Mouse (Mus musculus) WW6 (cell line): ENCODE measurements around the gene Gm37240.
"Not testable (repeated sequence)": the region's sequence is repeated elsewhere in the genome, so short reads cannot be mapped to it uniquely, and the experiment has no call there.

ENCODE experiments used
- DNase-seq: peaks from one replicate; pipeline ENCODE4 v3.0.0-alpha.2; 2013; ENCODE audit warnings: low read depth, low spot score

Gene Gm37240

DNA sequence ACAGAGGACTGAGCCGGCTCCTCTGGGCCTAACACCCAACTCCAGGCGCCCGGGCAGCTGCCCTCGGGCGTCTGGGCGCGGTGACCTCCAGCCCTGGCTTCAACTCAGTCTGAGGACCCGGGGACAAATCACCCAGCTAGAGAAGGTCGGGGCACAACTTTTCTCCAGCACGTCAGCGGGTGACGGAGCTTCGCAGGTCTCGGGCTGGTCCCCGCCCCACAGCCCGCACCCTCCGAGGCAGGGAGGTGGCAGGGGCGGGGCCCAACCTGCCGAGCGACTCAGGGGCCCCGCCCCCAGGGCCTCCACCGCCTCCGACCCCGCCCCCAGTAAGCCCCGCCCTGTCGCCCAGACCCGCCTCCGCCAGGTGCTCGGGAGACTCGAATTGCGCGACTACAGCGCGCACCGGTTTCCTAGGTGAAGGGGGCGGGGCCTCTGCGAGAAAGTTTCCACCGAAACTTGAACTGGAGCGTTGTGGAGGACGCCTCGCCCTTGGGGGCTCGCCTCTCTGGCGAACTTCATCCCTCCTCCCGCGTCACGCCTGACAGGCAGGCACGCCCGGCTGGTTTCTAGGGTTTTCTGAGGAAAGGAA, at the start of gene Gm37240, which contains the start of gene Glt28d2:
Gene Gm37240, minus strand, starts transcription at position 280 of the 589 bp plus-strand sequence.
Gene Glt28d2, minus strand, starts transcription at position 278 of the 589 bp plus-strand sequence.
- peak; percentile 85 for DNase-seq

DNA sequence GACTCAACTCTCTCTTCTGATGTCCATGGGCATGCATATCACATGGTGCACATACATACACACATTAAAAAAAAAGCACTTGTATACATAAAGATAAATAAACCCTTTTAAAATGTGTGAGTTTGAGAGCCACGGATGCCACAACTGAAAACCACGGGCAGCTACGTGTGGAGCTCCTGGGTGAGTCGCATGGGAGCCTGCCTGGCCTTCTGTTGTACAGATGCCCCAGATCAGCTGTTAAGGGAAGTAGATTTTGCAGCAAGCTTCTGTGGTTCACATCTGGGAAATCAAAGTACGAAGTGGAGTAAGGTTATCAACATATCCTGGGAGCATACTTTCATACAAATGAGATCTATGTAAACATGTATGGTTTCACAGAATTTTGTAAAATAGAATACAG, 46.3 kb upstream of the Gm37240 start:
- DNase-seq = no peak

DNA sequence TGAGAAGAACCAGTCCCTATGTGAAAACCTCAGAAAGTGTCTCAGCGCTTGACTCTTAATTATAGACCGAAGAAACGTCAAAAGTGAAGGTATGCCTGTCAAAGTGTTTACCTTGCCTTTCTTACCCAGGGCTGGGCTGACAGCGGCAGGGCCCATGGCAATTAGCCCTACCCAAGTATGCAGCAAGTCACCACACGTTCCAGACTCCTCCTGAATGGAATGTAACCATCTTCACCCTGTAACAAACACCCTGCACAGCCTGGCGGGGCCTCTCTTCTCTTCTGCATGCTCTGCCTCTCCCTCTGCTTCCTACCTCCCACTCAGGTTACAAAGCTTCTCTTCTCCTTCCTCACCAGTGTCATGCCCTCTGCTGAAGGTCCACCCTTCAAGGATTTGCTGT, 44.5 kb upstream of the Gm37240 start:
- DNase-seq = no peak

DNA sequence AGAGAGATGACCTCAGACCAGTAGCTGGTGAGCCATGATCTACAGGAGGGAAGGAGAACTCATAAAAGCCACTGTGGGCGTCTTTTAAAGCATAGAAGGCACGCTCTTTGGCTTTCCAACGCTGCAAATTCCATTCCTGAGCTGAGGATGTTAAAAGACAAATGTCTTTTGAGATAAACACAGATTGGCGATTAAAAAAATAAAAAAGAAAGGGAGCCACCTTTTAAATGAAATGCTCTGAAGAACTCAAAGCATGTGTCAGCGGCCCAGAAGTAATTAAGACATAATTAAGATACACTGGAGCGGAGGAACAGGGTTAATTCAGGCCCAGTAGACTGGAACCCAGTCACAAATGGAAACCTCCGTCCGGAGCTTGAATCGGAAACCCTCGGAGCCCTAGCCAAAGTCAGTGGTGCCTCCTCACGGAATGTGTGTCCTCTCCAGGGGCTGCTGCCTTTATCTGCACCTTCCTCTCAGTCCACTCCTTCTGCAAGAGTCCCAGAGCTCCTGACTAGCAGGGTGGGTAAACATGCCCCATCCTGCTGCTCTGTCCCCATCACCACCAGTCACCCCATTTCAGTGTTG, 43.4 kb upstream of the Gm37240 start:
- no peak for DNase-seq

DNA sequence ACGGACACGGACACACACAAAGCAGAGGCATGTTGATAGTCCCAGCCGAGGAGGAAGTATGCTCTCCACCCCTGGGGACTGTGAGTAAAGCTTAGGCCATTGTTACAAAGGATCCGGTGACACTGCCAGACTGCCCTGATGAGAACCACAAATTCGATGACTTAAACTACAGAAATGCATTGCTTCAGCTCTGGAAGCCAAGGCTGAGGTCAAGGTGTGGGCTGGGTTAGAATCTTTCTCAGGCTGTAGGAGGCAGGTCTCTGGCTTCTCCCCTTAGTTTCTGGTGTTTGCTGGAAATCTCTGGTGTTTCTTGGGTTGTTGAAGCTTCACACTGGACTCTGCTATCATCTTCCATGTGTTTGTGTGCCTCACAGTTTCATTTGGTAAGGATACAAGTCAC, 42.4 kb upstream of the Gm37240 start:
- DNase-seq = no peak

DNA sequence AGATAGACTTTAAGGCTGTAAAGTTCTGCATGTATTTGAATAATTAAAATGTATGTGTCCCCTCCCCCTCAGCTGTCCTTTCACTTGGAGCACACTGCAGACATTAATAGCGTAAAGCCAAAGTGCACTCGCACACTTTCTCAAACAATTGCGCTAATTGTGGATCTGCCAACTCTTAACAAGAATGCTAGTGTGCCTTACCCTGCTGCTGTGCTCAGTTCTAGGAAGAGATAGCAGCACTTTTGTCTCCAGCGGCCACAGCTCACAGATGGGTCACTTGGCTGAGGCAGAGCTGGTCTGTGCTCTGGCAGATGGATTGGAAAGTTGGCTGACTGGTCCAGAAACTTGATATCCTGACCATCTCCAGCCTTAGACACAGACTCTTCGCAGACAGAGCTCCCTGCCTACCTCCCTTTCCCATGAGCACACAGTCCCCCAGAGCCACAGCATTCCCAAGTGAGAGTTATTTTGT, 40.9 kb upstream of the Gm37240 start:
- no peak for DNase-seq

DNA sequence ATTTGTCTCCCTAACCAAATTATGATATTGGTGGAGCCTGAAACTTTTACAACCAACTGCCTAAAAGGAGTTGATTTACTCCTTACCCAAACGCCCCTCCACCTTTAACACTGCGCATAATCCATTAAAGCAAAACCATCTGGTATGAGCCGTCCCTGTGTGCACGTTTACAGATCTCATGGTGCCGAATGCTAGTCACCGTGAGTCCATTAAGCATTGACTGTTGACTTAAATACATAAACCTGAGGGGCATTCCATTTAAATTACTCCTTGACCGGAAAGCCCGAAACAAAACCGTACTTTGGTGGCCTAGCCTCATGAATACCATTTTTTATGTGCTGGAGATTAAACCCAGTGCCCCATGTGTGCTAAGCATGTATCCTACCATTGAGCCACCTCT, 40.0 kb upstream of the Gm37240 start:
- DNase-seq = no peak

DNA sequence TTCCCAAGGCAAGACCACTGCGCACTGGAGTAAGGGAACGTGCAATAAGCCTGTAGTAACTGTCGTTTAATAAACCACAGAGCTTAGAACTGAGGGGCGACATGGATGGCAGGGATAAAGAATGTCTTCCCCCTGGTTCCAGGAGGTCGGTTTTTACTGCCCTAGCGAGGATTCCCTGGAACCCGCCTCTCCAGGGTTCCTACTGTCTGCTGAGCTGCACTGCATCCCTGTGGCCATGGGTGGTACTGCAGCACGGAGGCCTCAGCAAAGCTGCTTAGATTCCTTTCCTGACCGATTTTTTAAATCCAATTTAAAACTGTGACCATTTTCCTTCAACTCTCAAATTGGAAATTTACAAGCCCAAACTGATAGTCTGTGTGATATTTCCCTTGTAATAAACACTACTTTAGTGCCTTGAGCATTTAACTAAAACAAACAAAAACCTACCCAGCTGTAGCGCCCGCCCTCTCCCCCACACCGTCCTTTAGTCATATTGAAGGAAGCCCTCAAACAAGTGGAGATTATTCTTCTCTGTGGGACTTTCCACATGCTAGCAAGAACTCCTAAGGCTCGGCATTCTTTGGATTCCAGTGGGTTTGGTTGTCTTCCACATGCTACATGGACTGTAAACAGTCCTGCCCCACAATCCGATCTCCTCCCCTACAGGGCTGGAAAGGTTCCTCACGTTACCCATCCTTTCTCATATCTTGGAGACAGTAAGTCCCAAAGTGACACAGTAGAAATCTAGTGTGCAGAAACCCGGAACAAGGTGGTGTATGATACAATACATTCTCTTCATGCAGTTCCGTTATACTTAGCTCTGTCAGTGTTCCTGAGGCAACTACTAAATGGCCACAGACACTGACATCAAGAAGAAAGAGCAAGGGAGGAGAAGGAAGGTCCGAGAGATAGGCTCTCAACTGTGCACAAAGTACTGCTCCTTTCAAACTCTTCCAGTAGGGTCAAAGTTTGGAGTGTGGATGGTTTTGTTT, 36.9 kb upstream of the Gm37240 start:
- peak; percentile 39 for DNase-seq

DNA sequence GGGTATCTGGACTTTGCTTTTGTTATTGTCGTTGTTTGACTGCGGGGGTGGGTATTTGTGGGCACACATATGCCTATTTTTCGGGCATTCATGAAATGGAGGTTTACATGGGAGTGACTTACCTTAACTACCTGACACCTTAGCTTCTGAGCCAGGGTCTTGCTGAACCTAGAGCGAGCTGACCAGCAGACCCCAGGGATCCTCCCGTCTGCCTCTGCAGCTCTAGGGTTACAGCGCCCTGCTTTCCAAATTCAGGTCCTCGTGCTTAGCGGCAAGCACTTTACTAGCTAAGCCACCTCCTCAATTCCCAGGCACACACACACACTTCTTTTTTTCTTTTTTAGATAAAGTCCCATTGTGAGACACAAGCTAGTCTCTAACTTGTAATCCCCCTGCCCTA, 36.0 kb upstream of the Gm37240 start:
- no peak for DNase-seq

DNA sequence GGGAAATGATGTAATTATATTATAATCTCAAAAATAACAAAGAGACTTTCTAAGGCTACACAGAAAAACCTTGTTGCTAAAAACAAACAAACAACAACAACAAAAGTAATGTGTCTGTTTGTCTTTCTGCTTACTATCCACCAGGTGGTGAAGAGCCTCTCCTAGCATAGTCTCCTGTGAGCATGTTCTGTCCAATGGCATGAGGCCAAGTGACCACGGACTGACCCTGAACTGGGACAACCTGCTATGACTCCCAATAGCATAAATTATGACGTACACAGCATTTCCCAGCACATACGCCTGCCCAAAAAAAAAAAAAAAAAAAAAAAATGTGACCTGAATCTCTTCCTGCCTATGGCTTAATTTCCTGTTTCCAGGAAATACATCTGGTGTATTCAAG, 35.0 kb upstream of the Gm37240 start:
- DNase-seq = no peak

DNA sequence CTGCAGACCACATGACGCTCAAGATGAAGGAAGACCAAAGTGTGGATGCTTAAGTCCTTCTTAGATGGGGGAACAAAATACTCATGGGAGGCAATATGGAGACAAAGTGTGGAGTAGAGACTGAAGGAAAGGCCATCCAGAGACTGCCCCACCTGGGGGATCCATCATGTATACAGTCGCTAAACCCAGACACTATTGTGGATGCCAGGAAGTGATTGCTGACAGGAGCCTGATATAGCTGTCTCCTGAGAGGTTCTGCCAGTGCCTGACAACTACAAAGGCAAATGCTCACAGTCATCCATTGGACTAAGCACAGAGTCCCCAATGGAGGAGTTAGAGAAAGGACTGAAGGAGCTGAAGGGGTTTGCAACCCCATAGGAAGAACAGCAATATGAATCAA, 33.4 kb upstream of the Gm37240 start:
- not testable (repeated sequence) for DNase-seq

DNA sequence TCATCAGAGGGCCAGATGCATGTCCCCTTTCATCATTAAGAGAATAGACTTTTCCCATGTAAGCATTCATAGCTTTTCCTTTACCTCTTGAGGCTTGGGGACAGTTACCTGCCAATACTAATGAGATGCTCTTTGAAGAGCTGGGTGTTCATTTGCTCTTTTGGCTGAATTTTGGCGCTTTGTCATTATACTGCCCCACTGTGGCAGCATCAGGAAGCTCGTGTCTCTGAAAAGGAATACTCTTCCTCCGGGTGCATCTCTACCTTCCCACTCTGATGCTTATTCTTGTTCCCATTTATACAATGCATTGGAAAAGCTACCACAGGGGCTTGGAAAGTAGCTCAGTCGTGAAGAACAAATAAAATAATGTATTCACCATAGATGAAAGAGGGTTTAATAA, 30.3 kb upstream of the Gm37240 start:
- DNase-seq = no peak

DNA sequence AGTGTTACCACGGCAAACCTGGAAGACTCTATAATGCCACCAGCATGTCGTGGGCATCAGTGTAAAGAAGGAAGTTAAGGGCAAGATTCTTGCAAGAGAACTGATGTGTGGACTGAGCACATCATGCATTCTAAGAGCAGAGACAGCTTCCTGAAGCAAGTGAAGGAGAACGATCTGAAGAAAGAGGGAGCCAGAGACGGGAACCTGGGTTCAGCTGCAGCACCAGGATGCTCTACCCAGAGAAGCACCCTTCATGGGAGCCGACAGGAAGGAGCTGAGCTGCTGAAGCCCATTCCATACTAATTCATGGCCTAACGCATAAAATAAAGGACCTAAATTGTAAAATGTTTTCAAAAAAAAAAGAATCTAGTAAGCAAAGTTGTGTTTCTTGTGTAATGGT, 27.5 kb upstream of the Gm37240 start:
- DNase-seq = no peak

DNA sequence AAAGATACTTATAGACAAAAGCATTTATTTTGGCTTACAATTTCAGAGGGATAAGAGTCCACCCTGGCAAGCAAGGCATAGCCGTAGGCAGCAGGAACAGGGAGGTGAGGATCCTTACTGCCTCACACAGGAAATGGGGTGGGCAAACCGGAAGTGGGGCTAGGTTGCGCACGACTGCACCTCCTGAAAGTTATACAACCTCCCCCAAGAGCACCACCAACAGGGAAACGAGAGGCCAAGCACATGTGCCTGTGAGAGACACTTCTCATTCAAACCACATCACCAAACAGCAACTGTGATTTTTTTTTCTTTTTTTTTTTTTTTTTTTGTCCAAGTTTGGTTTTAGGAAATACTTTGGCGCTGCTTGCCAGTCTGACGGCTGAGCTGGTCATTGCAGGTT, 19.8 kb upstream of the Gm37240 start:
- DNase-seq = no peak

DNA sequence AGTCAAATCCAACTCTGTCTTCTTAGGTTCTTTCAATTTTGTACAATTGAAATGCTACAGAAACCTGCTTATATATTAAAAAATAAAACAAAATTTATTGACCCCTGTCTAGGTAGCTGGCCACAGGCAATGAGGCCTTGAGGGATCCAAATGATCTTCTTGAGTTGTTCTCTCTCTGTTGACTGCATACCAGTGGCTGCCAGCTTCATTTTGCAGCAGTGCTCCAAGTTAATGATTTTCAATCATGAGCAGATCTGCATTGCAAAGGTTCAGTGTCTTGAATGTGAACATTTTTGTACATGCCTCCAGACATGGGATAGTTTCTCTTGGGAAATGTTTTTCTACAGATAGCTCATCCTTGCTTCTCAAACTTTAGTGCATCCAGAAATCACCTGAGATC, 17.1 kb upstream of the Gm37240 start:
- DNase-seq = no peak

DNA sequence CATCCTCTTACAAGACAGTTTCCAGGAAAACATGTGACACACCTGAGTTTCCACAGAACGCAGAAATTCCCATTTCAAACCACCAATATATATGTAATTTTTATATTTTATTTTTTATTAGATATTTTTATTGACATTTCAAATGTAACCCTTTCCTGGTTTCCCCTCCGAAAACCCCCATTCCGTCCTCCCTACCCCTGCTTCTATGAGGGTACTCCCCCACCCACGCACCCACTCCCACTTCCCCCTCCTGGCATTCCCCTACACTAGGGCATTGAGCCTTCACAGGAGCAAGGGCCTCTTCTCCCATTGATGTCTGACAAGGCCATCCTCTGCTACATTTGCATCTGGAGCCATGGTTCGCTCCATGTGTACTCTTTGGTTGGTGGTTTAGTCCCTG, 7.7 kb upstream of the Gm37240 start:
- no peak for DNase-seq

DNA sequence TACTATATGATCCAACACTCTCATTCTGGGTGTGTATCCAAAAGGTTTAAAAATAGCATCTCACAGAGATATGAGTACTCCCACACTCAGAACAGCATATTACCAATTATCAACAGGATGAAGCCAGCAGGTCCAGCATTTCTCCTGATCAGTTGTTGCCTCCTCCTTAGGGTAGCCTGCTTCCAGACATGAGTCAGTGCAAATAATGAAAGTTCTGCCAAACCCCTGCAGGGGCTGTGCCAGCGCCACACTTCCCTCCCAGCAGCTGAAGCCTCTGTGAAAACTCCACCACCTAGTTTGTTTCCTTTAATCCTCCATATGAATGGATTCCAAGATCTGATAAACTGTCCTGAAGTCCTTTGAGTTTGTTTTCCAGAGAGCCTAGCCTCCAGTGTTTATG, 4.3 kb upstream of the Gm37240 start:
- DNase-seq = no peak

DNA sequence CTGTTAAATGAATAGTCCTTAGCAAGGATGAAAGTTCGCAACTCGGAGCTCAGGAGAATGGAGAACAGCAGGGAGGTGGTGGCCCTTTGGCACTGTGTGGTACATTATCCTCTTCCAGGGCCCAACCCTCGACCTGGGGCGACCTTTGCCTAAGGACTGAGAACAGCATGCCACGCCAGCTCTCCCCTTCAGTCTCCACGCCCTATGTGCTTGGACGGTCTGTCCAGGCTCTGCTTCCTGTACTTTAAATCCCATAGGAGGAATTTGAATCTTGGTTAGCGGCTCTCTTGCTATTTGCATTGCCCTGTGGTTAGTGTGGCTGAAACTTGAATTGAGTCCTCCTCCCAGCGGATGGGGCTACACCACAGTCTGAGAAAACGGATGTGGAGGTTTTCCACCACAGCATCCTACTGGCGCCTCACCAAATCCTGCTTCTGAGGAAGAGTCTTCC, 928 bp upstream of the Gm37240 start:
- no peak for DNase-seq

DNA sequence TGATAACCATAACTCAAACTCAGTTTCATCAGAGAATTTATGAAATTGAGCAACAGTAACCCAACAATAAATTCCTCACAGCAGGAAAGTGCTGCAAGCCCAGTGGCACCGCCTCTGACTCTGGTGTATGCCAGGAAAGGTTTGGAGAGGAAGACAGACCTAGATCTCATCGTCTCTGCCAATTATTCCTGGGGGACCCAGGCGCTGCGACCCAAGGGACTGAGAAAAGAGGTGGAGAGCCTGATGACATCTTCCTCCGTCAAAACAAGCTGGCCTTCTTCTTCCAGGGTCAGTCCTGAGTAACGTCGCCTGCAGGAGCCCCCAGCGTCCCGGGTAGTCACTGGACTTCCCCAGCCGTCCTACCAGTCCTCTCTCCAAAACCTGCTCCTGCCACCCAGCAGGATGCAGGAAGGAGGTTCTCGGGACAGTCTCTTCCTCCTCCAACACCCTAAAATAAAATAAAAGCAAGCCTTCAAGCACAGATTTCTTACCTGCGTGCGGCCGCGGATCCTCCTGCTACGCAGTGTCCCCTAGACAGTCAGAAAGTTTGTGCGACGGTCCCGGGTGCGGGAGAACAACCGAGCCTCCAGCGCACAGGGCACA, 581 bp downstream of the Gm37240 start:
- DNase-seq = no peak

DNA sequence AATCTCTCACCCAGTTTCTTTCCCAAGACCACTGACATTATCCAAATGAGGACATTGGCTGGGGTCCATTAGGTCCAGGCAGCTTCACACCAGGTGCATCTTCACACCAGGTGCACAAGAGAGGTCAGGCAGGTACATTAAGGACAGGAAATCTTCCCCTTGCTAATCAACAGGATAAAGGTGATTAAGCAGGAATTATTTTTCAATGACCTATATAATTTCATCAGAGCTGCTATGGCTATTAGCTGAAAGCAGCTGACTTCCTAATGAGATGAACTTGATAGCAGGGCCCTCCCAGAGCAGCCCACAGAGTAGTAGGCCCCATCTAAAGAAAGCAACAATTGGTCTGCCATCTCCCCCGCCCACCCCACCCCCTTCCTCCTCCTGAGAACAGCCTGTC, 1.4 kb downstream of the Gm37240 start:
- DNase-seq = no peak

DNA sequence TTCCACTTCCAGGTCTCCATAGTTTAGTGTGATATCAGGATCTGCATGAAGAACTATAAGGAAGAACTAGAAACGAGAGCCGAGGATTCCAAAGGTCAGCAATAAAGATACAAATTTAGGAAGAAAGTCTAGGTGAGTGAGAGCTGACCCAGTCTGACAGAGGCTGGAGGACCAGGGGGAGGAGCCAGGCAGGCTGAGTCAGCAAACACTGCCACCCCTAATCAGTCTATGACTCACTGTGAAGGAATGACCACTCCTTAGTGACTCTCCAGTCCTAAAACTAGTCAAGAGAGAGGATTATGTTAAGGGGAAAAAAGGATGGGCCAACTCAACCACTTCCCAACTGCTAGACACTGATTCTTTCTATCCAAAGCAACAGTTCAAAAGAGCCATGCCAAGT, 6.6 kb downstream of the Gm37240 start:
- DNase-seq = no peak

DNA sequence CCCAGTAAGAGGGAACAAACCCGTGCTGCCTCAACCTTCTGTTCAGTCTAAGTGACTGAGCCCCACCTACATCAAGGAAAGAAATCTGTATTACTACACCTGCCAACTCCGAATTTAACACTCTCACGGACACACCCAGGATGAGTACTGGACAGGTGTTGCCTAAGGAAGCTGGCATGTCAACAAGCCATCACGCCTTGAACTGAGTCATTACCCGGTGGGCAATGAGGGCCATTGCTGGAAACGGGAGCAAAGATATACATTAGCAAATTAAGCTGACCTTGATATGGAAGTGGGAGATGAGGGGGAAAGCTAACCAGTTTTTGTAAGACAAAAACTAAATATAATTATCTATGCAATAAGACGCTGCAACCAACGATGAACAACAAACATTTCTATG, 7.2 kb downstream of the Gm37240 start:
- DNase-seq = no peak
